Mouse (Mus musculus): Measurements from ENCODE around the gene Rpa2.
"Not testable (repeated sequence)": the region's sequence is repeated elsewhere in the genome, so short reads cannot be mapped to it uniquely, and the experiment has no call there.

DNA sequence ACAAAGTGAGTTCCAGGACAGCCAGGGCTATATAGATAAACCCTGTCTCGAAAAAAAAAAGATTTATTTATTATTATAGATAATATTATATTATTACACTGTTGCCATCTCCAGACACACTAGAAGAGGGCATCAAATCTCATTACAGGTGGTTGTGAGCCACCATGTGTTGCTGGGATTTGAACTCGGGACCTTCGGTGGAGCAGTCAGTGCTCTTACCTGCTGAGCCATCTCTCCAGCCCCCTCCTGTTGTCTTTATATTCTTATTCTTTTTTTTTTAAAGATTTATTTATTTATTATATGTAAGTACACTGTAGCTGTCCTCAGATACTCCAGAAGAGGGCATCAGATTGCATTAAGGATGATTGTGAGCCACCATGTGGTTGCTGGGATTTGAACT, 30.5 kb downstream of the Rpa2 start:
- not testable (repeated sequence) for TF ChIP-seq GATA1, TAL1 (IDR thresholded peaks at IDR 0.05; ENCODE audit: low read length)
